Mouse (Mus musculus) ES-Bruce4 (cell line): ENCODE data around the gene Map4k1.

Experiments
- CTCF ChIP-seq: IDR thresholded peaks from one replicate; pipeline ENCODE4 v1.8.1; 2011; ENCODE audit warnings: low read depth, low read length
- EP300 ChIP-seq: IDR thresholded peaks from 2 replicates; pipeline ENCODE4 v1.6.1; 2011; ENCODE audit warnings: low read depth, low read length; ENCODE audit not compliant: insufficient read depth
- POLR2A ChIP-seq: IDR thresholded peaks from one replicate; pipeline ENCODE4 v1.8.1; 2011; ENCODE audit warnings: low read length; ENCODE audit not compliant: insufficient read depth

DNA sequence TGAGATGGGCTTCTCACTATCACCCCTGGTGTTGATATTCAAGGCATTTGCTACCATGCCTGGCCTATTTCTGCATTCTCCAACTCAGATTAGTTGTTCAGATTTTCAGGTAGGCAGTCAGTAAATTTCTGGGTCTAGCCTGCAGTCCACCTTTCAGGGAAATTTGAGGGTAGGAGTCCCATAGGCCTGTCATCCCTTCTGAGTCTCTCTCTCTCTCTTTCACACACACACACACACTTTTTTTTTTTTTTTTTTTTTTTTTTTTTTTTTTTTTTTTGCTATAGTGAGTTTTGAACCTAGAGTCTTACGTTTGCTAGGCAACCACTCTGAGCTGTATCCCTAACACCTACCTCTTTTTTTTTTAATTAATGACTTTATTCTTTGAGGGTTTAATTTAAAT is 2.6 kb downstream of the Map4k1 start:
- TF ChIP-seq CTCF, result no peak
- TF ChIP-seq POLR2A, result no peak
- no peak for TF ChIP-seq EP300
